Mouse (Mus musculus) heart, postnatal 4 days (tissue): ENCODE results near the gene Ksr2. TPM values are rescaled to one million over a fixed set of nuclear protein-coding genes. Genes with fewer than 3 reads are reported as not detected.
"Not testable (repeated sequence)": the region's sequence is repeated elsewhere in the genome, so short reads cannot be mapped to it uniquely, and the experiment has no call there.

Source experiments
- DNase-seq: peaks from one replicate; pipeline ENCODE4 v3.0.0; 2021
- total RNA-seq, 2 experiments: library from RNA; stranded (reverse); gene quantifications; 2 replicates each; pipeline ENCODE4 v1.2.3; 2021

Ksr2 gene
- total RNA-seq, 2 experiments from 2014 or later = 0.09 to 0.10 TPM

DNA sequence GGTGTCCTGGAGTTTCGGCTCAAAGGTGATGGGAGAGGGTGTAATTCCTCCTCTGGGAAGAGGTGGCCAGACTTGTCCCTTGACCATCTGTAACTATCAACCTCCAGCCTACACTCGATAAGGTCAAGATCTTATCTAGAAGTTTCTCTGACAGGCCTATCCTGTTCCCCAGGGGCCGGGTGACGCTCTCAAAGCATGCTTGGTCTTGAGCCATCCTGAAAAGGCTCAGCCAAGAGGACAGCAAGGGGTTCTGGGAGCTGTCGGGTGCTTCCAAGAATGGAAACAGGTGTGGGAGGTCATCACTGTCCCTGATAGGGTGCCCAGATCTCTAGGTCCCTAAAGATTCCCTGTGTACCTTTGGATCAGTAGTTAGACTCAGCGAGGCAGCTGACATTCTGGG is 4.4 kb upstream of the Ksr2 start:
- DNase-seq = no peak

DNA sequence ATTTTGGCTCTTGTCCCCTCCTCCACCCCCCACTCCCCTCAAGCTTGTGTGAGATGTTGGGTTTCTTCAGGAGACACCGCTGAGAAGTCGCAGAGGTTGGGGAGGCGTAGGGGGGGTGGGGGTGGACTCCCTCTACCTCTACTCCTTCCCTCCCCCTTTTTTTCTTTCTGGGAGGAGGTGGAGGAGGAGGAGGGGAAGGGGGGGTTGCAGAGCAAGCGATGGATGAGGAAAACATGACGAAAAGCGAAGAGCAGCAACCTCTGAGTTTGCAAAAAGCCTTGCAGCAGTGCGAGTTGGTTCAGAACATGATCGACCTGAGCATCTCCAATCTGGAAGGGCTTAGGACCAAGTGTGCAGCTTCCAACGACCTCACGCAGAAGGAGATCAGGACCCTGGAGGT is 811 bp downstream of the Ksr2 start:
- no peak for DNase-seq

DNA sequence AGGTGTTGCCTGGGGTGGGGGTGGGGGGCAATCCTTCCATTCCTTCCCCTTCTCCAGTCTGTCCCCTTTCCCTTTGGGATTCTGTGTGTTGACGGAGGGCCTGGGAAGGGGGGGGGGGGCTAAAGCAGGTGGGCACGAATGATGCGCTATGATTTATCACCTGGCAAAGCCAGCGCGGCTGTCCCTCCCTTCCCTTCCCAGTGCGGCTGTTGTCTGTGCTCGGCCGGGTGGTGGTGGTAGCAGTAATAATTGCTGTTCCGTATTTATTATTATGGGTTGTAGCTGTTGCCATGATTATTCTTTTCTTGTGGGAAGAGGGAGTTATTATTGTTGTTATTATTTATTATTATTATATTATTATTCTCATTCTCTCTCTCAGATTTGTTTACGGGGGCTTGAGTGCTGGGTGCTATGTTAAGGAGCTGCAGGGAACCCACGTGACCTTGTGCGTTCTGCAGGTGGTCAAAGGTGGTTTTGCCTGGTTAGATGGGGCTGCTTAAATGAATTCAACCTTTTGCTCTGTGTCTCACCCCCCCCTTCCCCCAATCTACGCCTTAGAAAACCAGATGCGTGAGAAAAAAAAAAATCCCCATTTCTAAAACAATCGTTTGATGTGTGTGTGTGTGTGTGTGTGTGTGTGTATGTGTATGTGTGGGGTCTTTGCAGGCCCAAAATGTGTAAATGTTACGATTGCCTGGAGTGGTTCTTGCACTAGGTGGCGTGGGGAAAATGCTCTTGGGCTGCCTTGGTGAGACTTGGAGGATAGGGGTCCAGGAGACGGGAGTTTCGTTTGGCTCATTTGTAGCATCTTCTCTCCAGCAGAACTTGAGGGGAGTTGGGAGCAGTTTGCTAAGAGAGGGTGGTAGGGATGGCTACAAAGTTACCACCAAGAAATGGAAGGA is 1.5 kb downstream of the Ksr2 start:
- no peak for DNase-seq

DNA sequence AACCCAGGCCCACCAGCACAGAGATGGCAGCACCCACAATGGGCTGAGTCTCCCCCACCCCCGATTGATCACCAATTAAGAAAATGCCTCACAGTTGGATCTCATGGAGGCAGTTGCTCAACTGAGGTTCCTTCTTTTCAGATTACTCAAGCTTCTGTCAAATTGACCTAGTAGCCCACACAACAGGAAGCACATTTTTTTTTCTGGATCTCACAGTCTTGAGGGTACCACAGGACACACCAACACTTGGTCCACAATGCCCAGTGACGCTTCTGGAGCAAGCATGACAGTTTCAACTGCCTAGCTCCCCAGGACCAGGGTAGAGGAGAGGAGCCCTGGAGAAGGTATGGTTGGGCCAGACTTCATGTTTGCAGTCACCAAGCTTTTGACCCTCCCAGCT is 3.6 kb downstream of the Ksr2 start:
- DNase-seq = no peak

DNA sequence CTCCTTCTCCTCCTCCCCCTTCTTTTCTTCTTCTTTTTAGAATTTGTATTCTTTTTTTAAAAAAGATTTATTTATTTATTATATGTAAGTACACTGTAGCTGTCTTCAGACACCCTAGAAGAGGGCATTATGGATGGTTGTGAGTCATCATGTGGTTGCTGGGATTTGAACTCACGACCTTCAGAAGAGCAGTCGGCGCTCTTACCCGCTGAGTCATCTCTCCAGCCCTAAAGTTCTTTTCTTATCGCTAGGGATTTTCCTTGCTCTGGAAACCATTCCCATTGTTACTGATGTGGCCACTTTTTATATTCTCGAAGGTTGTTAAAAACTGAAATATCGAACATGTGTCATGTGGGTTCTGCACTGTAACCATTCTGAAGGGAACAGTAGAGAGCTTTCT is 19.7 kb downstream of the Ksr2 start:
- DNase-seq = not testable (repeated sequence)

DNA sequence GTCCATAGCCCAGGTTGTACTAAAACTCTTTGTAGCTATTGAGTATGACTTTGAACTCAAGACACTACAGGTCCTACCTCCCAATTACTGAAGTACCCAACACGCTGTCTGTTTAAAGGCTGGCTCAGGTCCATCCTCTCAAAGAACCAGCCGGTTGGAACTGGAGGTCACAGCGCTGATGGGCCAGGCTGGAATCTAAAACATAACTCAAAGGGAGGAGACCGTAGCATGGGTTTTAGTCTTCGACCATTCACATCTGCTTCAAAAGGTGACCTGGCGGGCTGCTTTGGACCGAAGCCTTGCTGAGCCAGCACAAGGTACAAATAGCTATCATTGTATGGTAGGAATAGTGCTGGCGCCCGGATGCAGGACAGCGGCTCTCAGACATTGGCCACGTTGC is 26.5 kb downstream of the Ksr2 start:
- DNase-seq = no peak

GRCm38 (mm10) chr5:117441242-117441842 is 27.5 kb downstream of the Ksr2 start:
- DNase-seq = no peak

GRCm38 (mm10) chr5:117442157-117442765 is 28.5 kb downstream of the Ksr2 start:
- DNase-seq = no peak

- DNase-seq = no peak
These were observed 29.3 kb downstream of the Ksr2 start for GRCm38 (mm10) chr5:117443141-117443540.

DNA sequence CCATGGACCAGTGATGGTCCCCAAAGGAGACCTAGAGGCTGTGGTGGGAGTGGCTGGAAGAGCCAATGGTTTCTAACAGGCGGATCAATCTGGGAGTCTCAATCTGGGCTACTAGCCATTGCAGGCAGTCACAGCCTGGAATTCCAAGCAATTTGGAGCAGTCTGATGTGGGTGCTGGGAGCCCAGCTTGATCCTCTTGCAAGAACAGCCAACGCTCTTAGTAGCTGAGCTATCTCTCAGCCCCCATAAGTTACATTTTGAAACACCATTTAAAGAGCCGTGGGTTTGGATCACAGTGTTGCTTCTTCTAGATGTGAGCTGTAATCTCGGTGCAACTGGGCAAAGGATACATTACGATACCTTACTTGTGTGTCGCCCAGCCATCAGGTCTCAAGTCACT is 30.1 kb downstream of the Ksr2 start:
- DNase-seq = no peak

DNA sequence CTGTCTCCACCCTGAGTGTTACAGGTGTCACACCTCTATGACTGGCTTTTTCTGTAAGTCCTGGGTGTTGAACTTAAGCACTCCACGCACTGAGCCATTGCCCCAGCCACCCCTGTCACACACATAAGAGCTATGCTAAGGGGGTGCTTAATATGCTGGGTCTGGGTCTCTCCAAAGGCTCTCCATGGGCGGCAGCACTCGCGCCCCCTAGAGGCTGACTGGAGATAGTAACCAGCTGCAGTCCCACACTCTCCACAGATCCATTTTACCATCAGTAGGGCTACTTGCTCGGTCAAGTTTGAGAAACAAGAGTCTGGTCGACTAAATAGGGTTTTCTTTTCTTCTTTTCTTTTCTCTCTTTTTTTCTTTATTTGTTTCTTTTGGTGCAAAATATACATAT is 33.9 kb downstream of the Ksr2 start:
- DNase-seq = no peak

- no peak for DNase-seq
These were observed 38.2 kb downstream of the Ksr2 start for GRCm38 (mm10) chr5:117452013-117452412.

- no peak for DNase-seq
These were observed 41.7 kb downstream of the Ksr2 start for GRCm38 (mm10) chr5:117455546-117455945.

DNA sequence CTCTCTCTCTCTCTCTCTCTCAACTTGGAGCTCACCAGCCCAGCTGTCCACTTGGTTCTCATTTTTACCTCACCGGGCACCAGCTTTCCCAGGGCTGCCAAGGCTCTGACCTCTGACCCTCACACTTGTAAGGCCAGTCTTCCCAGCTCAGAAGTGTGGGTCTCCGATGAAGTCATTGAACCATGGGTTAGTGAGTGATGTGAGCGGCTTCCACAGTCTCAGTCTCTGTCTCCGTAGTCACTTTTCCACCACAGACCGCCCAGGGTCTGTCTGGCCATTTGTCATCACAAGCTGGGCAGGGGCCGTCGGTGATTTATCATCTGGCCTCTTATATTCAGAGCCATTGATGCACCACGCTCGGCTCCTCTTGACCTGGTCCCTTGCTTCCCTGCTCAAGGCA is 43.3 kb downstream of the Ksr2 start:
- no peak for DNase-seq

DNA sequence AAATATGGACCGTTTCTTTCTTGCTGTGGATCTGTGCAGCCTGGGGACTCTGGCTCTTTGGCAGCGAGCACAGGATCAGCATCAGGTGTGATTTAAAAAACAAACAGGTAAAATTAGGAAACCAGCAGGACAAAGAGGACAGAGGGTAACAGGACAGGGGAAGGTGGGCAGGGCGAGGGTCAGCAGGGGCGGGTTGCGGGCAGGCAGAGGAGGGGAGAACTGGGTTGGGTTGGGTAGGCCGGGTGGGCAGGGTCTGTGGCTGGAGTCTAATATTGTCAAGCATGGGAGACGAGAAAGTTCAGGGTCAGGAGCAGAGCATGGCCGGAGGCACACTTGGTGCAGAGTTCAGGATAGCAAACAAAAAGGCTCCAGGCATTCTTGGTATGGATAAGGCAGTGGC is 43.8 kb downstream of the Ksr2 start:
- DNase-seq = no peak

- DNase-seq = no peak
These were observed 45.1 kb downstream of the Ksr2 start for GRCm38 (mm10) chr5:117458899-117459298.

- no peak for DNase-seq
These were observed 46.5 kb downstream of the Ksr2 start for GRCm38 (mm10) chr5:117460261-117460660.

GRCm38 (mm10) chr5:117467052-117467451 is 53.3 kb downstream of the Ksr2 start:
- no peak for DNase-seq

GRCm38 (mm10) chr5:117468961-117469360 is 55.2 kb downstream of the Ksr2 start:
- no peak for DNase-seq

DNA sequence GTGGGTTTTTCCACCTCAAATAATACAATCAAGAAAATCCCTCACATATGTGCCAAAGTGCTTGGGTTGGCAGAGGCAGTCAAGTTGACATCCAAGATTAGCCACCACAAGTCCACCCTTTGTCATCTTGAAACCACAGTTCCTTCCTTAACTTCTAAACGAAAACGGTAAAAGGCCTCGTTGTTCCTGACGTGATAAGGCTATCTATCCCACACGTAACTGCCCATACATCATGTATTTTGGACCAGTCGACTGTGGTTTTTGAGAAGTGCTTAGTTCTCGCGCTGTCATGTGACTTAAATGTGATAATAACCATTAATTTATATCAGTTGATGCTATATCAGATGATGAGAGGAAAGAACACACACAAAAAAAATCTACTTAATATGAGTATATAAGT is 55.8 kb downstream of the Ksr2 start:
- DNase-seq = no peak

DNA sequence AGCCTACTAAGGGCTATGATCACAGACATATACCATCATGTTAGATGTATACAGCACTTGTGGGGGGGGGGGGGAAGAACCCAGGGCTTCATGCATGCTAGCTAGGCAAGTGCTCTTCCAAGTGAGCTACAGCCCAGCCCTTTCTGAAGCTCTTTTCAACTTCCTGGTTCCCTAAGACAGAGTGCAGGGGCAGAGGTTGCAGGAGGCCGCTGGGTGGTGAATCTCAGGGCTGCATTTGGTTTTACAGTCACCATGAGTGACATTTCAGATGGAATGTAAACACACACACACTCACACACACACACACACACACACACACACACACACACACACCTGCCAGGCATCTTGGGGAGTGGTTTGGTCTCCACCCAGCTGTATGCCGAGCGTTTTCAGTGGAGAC is 67.4 kb downstream of the Ksr2 start:
- no peak for DNase-seq

GRCm38 (mm10) chr5:117481586-117481985 is 67.8 kb downstream of the Ksr2 start:
- DNase-seq = no peak

GRCm38 (mm10) chr5:117482013-117482412 is 68.2 kb downstream of the Ksr2 start:
- DNase-seq = no peak

DNA sequence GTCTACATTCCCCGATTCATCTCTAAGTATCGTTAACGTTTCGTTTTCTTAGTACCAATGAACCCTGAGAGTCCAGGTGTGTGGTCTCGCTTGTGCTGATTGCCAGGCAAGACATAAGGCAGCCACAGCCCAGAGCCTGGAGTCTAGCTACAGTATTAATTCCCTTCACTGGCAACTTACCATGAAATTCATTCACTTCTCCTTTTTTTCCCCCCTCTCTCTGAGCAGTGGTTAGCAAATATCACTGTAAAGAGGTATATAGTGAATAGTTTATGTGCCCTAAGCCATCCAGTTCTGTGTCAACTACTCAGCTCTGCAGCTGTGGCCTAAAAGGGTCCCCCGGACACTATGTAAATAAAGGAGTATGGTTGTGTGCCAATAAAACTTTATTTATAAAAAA is 71.6 kb downstream of the Ksr2 start:
- DNase-seq = no peak
